Mouse (Mus musculus) cortical plate, adult 2 months (tissue): Measurements from ENCODE around the gene Ift88.

ENCODE experiments used
- CTCF ChIP-seq: fragments of 200-500 bp; IDR thresholded peaks from 2 replicates; pipeline ENCODE4 v1.5.1; 2011; ENCODE audit warnings: mild to moderate bottlenecking, control low read depth, low read length; ENCODE audit not compliant: insufficient read depth; ENCODE audit errors: extremely low read depth
- POLR2A ChIP-seq: fragments of 200-500 bp; IDR thresholded peaks from 2 replicates; pipeline ENCODE4 v1.6.1; 2011; ENCODE audit warnings: mild to moderate bottlenecking, low read length, control low read depth; ENCODE audit not compliant: insufficient read depth; ENCODE audit errors: extremely low read depth

DNA sequence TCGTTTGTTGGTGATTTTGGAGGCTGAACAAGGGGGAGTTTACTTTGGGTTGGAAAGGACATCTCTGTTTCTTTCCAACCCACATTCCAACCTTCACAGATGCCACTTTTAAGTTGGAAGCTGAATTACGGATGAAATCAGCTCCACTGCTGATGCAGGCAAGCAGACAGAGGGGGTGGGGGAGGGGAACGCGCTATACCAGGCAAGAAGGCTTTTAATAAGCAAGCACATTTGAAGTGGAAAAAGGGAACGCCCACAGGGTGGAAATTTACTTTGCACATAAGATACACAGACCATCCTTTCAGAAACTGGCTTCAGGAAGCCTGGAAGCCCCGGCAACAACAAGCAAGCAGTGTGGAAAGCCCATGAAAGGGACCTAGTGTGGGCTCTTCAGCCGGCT is 11.7 kb upstream of the Ift88 start:
- no peak for TF ChIP-seq POLR2A
- no peak for TF ChIP-seq CTCF
